Mouse (Mus musculus) left cerebral cortex, adult 2 months (tissue): Measurements from ENCODE around the gene AL607142.1. TPM values are rescaled to one million over a fixed set of nuclear protein-coding genes. Genes with fewer than 3 reads are reported as not detected.

Source experiments
- DNase-seq, 2 experiments: peaks; one replicate each; pipeline ENCODE4 v3.0.0; 2021 to 2022; ENCODE audit warnings: low spot score in 2 of 2, mixed read lengths in 1 of 2; ENCODE audit errors: extremely low spot score in 1 of 2
- H3K27ac ChIP-seq: fragments of 200-600 bp; 2 replicates; pipeline ENCODE4 v1.8.1; 2022
- H3K4me3 ChIP-seq: fragments of 200-600 bp; 2 replicates; pipeline ENCODE4 v1.8.1; 2022
- CTCF ChIP-seq: fragments of 200-600 bp; IDR thresholded peaks from 2 replicates; pipeline ENCODE4 v1.8.1; 2022; ENCODE audit warnings: antibody characterized with exemption, mild to moderate bottlenecking, moderate library complexity
- intact Hi-C: fragments of 180-260 bp; cut with DNase I; formaldehyde crosslinking; loops from one replicate; pipeline ENCODE4 v1.15.1; 2025
- total RNA-seq, 2 experiments: library from RNA; stranded (reverse); gene quantifications; 2 replicates each; pipeline ENCODE4 v1.2.3; 2021

The AL607142.1 gene
- total RNA-seq, 2 experiments from 2014 or later: not detected

DNA sequence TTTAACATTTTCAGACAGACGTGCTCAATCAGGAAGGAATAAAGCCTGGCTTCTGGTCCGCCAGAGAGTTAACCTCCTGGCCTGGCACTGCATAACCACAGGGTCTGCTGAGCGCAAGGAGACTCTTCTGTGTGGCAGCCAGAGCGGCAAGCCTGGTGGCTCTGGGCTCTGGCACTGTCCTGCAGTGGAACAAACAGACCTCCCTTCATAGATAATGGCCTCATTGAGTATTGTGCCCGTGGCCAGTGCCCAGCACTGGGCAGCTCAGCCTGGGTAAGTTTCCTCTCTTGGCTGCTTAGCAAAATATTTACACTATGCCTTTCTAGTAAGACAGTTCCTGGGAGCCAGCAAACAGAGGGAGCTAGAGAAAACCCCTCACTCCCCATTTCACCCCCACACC is 9.3 kb downstream of the AL607142.1 start:
- H3K4me3 ChIP-seq: no peak overlapping the region
- TF ChIP-seq CTCF: no peak
- intact Hi-C loops: no loop called here
- DNase-seq: peak in 1 of 2 experiments; percentile 45
- peak overlapping the region; percentile 74 for H3K27ac ChIP-seq

DNA sequence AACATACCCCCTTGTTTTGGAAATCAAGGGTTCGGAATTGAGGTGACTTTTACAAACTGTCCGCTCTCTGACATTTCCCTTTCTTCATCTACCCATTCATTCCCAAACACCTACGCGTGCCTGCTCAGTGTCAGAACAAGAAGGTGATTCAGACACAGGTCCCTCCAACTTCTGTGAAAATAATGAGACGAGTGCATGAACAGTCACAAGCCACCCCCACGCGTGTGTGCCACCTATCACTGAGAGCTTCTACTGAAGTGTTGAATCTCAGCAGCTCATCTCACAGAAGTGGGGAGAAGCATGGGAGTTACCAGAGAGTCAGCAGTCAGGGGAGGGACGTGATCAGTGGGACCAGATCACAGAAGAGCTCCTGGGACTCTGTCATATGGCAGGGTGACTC is 12.5 kb downstream of the AL607142.1 start:
- H3K27ac ChIP-seq: no peak overlapping the region
- intact Hi-C loops: no loop called here
- no peak overlapping the region for H3K4me3 ChIP-seq
- peak; percentile 49 to 62 for DNase-seq
- no peak for TF ChIP-seq CTCF

DNA sequence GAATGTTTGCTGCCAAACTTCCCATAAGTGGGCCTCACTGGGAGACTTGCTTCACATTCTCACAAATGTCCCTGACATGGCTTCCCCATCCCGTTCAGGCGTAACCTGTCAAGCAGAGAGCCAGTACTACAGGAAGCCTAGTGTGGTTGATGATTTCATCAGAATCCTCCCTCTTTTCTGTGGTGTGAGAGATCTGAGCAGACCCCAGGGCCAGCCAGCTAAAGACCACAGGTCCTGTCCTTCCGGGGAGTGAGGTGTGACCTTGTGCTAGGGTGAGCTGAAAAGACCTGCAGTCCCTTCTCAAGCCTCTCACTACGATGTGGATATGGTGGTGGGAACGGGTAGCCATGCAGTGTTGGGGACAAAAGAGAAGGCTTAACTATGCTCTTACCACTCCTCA is 17.7 kb downstream of the AL607142.1 start:
- no peak for DNase-seq
- TF ChIP-seq CTCF: no peak
- intact Hi-C loops: no loop called here
- no peak overlapping the region for H3K27ac ChIP-seq
- no peak overlapping the region for H3K4me3 ChIP-seq

- Histone ChIP-seq H3K27ac (no peak overlapping the region), H3K4me3 (no peak overlapping the region)
- DNase-seq: no peak
- TF ChIP-seq CTCF: no peak
- intact Hi-C loops: no loop called here
Measured at GRCm38 (mm10) chr4:120083700-120084099, 18.9 kb downstream of the AL607142.1 start.

GRCm38 (mm10) chr4:120089536-120089935 is 24.7 kb downstream of the AL607142.1 start:
- TF ChIP-seq CTCF: no peak
- Histone ChIP-seq H3K4me3 (no peak overlapping the region), H3K27ac (no peak overlapping the region)
- no peak for DNase-seq
- intact Hi-C loops: no loop called here

DNA sequence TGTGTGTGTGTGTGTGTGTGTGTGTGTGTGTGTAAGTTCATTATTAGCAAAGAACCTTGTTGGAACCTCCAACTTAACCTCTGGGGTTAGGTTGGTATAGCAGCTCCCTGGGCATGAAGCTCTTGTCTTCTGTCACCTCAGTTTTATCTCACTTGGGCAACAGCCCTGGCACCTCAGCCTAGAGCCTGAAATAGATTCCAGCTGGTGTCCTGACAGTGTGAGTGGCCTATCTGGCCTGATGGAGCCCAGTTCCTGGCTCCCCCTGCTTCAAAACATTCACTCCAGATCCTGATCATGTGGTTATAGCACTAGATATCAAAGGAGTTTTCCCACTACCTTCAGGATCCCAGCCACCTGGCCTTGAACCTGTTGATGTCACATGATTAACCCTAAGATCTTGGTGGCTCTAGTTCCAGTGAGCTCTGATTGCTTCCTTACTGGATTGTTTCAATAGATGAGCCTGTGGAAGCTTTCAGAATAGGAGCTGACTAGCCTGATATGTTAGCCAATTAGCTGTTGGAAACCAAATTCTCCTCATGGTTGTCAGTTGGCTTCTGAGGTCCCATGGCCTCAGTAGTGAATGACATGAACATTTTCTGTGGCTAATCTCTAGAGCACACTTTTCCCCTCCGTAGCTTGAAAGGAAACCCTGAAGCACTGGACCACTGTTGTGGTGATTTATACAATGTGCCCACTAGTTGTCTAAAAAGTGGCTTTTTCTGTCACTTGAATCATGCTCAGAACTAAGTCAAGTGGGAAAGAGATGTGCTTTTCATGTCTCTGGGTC is 27.4 kb downstream of the AL607142.1 start:
- Histone ChIP-seq H3K27ac (no peak overlapping the region), H3K4me3 (no peak overlapping the region)
- TF ChIP-seq CTCF: no peak
- intact Hi-C loops: no loop called here
- no peak for DNase-seq

- intact Hi-C loops: no loop called here
Measured at GRCm38 (mm10) chr4:120096935-120097334, 32.1 kb downstream of the AL607142.1 start.

GRCm38 (mm10) chr4:120101186-120101585 is 36.4 kb downstream of the AL607142.1 start:
- no peak for DNase-seq
- TF ChIP-seq CTCF: no peak
- intact Hi-C loops: loop anchor here (5.0 kb wide), 2 partner anchors 129 to 179 kb away; no protein-coding TSS in a partner anchor

More at GRCm38 (mm10) chr4:120096935-120097334, 32.1 kb downstream of the AL607142.1 start:
- Histone ChIP-seq H3K4me3 (no peak overlapping the region), H3K27ac (no peak overlapping the region)
- no peak for TF ChIP-seq CTCF
- DNase-seq: no peak

GRCm38 (mm10) chr4:120104599-120104998 is 39.8 kb downstream of the AL607142.1 start:
- intact Hi-C loops: loop anchor here (2.0 to 5.0 kb wide), 4 partner anchors 68 to 288 kb away; no protein-coding TSS in a partner anchor
- Histone ChIP-seq H3K4me3 (no peak overlapping the region), H3K27ac (no peak overlapping the region)
- TF ChIP-seq CTCF: peak; percentile 79
- DNase-seq: peak; percentile 68 to 74

More at GRCm38 (mm10) chr4:120101186-120101585, 36.4 kb downstream of the AL607142.1 start:
- Histone ChIP-seq H3K4me3 (no peak overlapping the region), H3K27ac (no peak overlapping the region)

DNA sequence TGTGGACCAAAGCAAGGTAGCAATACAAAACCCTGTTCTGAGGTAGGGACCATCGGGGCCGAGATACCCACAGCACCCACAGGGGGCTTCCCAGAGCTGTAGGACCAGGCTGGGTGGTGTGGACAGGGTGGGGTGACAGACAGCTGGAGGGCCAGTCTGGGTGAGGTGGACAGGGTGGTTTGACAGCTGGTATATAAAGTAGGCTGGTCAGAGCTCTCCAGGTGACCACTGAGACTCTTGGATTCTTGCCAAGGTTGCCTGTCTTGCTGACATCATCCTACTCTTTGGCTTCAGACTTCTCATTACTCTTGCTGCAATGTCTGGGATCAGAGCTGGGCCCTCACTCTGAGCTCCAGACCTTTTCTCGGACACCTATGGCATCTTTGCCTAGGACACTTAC is 41.6 kb downstream of the AL607142.1 start:
- DNase-seq: no peak
- no peak overlapping the region for H3K4me3 ChIP-seq
- intact Hi-C loops: no loop called here
- no peak for TF ChIP-seq CTCF
- no peak overlapping the region for H3K27ac ChIP-seq

GRCm38 (mm10) chr4:120107787-120108186 is 43.0 kb downstream of the AL607142.1 start:
- no peak overlapping the region for H3K27ac ChIP-seq
- no peak for DNase-seq
- TF ChIP-seq CTCF: no peak
- intact Hi-C loops: no loop called here
- H3K4me3 ChIP-seq: no peak overlapping the region

DNA sequence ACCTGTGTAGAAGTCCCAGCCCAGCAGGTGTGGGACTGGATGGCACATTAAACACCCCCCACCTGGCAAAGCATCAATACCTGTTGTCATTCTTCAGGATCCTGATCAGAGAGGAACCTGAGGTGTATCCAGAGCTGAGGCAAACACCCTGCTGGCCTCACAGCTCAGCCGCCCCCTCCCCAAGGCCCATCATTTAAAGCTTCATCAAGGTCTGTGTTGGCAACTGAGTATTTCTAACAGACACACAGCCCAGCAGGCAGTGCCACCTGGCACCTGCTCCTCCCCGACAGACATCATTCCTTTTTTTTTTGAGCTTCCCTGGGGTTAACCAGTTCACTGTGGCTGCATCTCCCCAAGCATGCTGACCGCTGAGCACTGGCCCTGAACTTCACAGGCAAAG is 50.7 kb downstream of the AL607142.1 start:
- no peak for TF ChIP-seq CTCF
- Histone ChIP-seq H3K4me3 (no peak overlapping the region), H3K27ac (peak overlapping the region; percentile 7; the same call in 1 of the 2 replicates)
- intact Hi-C loops: no loop called here
- no peak for DNase-seq

- Histone ChIP-seq H3K27ac (peak overlapping the region; percentile 26; the same call in 1 of the 2 replicates), H3K4me3 (no peak overlapping the region)
- intact Hi-C loops: no loop called here
- DNase-seq: no peak
- no peak for TF ChIP-seq CTCF
Measured at GRCm38 (mm10) chr4:120116312-120116711, 51.5 kb downstream of the AL607142.1 start.
